Mouse (Mus musculus): Measurements from ENCODE around the gene Ccdc33. TPM values are rescaled to one million over a fixed set of nuclear protein-coding genes. Genes with fewer than 3 reads are reported as not detected.

Ccdc33 gene
- total RNA-seq, 2 experiments from 2014 or later = not detected

- DNase-seq = no peak
Observed at GRCm38 (mm10) chr9:58129508-58129907, 10.9 kb upstream of the Ccdc33 start.

GRCm38 (mm10) chr9:58128926-58129413 is 10.3 kb upstream of the Ccdc33 start:
- DNase-seq = no peak

DNA sequence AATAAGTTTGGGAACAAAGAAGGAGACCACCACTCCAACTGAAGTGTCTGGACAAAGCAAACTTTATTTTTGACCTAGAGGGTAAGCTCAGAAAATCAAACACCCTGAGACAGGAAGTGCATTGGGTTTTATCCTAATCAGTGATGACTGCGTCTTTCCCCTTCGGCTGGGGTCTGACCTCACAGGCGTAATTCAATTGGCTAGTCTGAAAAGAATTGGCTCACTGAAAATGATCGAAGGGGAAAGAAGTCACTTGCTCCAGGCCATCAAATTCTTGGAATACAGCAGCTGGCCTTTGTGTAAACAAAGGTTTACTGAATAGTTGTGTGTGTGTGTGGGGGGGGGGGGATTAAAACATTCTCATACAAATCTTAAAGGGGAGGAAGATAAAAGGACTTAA is 7.2 kb upstream of the Ccdc33 start:
- no peak for DNase-seq

GRCm38 (mm10) chr9:58125085-58125484 is 6.5 kb upstream of the Ccdc33 start:
- no peak for DNase-seq

DNA sequence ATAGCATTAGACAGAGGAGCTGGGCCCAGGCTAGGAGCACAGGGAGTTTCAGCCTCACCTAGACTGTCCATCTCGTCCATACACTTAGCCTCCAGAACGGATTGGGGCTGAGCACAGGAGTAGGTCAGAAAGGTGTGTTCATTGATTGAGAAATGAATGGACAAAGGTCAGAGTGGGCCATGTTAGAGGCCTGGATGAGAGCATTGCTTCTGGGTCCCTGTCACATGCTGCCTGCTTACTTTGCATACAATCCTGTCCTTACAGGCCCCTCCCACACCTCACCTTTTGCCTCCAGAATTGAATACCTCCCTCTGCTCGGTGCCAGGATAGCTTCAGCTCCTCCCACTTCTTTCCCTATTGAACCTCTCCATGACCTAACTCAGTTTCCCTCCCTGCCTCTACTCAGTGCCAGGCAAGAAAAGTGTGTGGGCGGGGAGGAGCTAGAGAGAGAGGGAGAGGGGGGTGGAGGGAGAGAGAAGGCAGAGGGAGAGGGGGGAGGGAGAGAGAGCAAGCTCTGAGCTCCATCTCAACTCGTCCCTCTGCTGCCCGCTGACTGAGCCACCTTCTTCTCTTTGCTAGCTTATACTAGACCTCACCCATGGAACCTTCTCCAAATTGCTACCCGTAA is 2.5 kb downstream of the Ccdc33 start:
- DNase-seq = no peak

GRCm38 (mm10) chr9:58115297-58115925 is 3.2 kb downstream of the Ccdc33 start:
- DNase-seq = no peak

- DNase-seq = no peak
Observed at GRCm38 (mm10) chr9:58114019-58114418, 4.6 kb downstream of the Ccdc33 start.

DNA sequence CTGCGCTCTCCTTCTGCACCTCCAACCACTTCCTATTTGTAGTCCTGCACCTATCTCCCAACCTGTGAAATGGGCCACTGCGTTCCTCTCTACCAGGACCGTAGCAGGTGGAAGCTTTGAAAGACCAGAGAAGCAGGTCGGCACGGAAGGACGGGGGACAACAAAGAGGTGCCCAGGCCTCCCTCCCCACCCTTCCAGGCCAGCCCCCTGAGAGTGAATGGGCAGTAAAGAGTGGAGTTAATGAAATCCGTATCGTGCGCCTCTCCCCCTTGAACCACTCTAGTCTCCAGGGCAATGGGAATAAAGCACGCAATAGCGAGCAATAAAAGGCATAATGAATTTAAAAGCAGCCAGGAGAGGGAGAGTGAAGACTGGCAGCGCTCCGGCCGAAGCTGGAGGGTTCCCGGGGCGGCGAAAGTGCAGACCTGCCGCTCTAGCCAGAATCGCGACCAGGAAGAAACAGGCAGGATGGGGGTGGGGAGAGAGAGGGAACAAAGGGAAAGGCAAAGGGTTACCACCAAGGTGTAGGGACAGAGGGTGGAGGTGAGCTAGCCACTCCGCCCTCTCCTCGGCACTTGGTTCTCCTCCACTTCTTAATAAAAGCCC is 5.2 kb downstream of the Ccdc33 start:
- DNase-seq = no peak

GRCm38 (mm10) chr9:58112866-58113278 is 5.8 kb downstream of the Ccdc33 start:
- no peak for DNase-seq

GRCm38 (mm10) chr9:58112321-58112751 is 6.3 kb downstream of the Ccdc33 start:
- no peak for DNase-seq

DNA sequence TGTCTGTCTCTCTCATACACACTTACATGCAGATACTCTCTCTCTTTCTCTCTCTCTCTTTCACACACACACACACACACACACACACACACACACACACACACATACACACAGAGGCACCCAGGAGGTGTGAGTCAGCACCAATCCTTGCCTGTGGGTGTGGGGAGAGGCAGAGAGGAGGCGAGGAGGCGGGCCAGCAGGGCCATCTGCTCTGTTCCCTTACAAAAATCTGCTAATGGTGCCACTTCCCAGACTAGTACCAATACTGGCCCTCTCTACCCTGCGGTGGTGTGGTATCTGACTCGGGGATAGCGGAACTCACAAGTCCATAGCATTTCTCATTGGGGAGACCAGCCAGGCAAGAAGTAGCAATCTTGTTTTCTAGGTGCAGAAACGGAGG is 7.2 kb downstream of the Ccdc33 start:
- DNase-seq = no peak

GRCm38 (mm10) chr9:58110787-58111186 is 7.8 kb downstream of the Ccdc33 start:
- no peak for DNase-seq

- peak; percentile 12 for DNase-seq
Observed at GRCm38 (mm10) chr9:58107494-58107893, 11.1 kb downstream of the Ccdc33 start.

GRCm38 (mm10) chr9:58105595-58106169 is 12.9 kb downstream of the Ccdc33 start:
- no peak for DNase-seq

- DNase-seq = no peak
Observed at GRCm38 (mm10) chr9:58103647-58104046, 15.0 kb downstream of the Ccdc33 start.

GRCm38 (mm10) chr9:58102013-58102412 is 16.6 kb downstream of the Ccdc33 start:
- no peak for DNase-seq

DNA sequence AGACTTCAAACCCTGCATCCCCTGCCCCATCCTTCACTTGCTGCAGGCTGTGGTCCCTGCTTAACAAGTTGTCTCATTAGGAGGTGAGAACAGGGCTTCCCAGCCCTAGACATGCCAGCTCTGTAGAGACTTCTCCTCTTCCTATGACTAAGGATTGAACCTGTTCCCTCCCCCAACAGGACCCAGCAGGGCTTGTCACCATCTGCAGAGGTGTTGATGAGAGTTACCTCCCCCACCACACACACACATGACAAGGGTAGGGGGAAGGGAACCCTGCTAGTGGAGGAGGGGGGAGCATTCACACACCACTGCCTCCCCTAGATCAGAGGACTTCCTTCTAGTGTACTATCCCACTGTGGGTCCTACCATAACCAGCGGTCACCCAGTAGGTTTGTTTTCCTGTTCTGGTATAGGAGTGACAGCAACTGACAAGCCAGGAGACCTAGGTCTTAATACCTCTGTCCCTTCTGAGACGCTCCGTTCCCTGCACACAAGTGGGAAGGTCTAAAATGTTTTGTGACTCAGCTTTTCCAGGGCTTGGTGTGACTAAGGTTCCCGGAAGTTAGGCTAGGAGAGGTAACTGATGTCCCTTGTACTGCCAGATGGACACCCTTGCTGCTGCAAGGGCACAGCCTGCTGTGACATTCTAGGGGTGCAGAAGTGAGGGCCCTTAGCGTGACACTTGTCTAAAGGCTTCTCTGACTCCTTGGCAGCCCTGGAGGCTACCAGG is 18.6 kb downstream of the Ccdc33 start:
- no peak for DNase-seq

DNA sequence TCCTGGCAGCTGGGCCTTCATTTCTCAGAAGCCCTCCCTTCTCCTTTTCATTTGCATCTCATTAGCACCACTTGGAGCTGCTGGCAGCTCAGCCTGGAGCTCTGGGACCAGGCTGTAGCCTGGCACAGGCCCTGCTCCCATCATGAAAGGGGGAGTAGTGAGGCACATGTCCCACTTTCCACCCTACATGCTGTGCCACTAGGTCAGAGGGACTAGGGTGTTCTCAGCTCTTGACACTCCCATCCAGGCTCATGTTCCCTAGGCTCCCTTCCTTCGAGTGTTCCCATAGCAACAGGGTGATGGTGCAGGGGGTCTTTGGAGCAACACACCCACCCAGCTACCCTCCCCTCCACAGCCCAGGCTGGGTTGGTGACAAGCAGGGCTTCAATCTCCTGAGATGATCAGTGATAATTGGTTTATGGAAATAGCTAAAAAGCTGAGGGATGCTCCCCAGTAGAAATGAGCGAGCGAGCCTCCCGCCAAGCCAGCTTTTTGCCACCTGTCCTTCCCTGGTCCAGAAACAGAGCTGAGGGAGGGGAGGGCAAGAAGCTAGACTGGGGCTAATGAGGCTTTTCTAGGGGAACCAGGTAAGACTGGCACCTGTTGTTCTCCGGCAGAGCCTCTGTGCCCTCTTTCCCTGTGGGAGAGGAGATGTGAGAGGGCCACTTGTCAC is 21.9 kb downstream of the Ccdc33 start:
- no peak for DNase-seq

- DNase-seq = no peak
Observed at GRCm38 (mm10) chr9:58095977-58096376, 22.6 kb downstream of the Ccdc33 start.

GRCm38 (mm10) chr9:58093776-58094175 is 24.8 kb downstream of the Ccdc33 start:
- no peak for DNase-seq

DNA sequence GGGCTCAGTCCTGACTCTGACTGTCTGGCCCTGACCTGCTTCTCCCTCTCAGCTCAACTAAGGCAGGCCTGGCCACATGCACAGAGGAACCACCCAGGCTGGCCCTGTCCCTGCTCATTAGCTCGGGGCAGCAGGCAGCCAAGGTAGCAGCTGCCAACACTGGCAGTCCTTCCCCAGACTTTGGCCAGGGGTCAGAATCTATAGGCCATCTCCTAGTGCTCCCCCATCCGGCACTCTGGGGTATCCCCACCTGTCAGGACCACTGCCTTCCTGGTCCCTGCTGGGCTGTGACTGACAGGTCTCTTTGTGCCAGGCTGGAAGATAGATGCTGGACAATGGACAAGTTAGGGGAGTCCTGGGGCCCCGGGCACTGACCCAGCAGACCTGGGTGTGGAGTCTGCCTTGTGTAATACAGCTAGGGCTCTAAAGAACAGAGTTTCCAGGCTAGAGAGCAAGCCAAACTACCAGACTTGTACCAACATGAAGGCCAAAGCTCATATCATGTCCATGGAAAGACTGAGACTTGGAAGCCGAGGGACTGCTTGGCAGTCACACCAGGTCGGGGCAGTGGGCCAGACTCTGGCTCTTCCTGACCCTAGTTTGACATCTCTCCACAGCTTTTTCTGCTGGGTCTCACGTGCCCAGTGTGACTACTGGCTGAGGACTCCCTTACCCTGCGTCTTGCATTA is 25.9 kb downstream of the Ccdc33 start:
- peak; percentile 65 for DNase-seq

Measured in gastrocnemius, postnatal 10 days (tissue).